ENCODE assay signal across 11 mouse cellular contexts in the genomic region with DNA sequence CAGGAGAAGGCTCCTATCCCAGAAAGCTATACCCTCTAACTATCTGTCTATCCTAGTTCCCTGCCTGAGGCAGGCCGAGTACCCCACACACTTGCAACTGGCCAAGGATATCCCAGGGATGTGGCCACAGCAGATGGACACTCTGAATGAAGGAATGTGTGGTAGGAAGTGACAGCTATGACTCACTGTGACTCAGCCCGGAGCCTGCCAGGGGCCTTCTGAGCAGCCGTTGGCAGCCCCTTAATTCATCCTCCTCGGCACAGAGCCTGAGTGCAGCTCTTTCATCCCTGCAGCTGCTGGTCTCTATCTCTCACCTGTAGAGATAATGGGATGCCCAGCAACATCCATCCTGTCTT.
DNase-seq lines count a peak whose midpoint lies in the region; ATAC-seq and TF ChIP-seq lines count a peak whose summit lies in the region.
"Had no signal": no experiment of that assay in that cellular context is flagged by ENCODE, and none has a peak within 500 bp of the region (broad histone marks: within the 10 kb centered on the region; RNA-seq: fewer than 3 reads in every experiment).

No protein-coding gene starts in this region.

- ATAC-seq in liver, postnatal 0 days = no peak

- no peaks in the 10 kb centered on the region for H3K27me3 ChIP-seq in liver, postnatal 0 days (ENCODE audit: insufficient read depth, low read length)
- H3K27me3 ChIP-seq: embryonic facial prominence, embryonic 15.5 days; limb, embryonic 13.5 days had no signal

- peak; percentile 80 for DNase-seq in right cerebral cortex, adult 18-20 months
- no peak for DNase-seq in right cerebral cortex, postnatal 4 days
- peak; percentile 31 to 39 for DNase-seq in cerebellum, postnatal 10 days
- DNase-seq in heart, postnatal 4 days = peak; percentile 57
- DNase-seq in liver, postnatal 0 days = no peak
- no peak for DNase-seq in yolk sac, embryonic 10.5 days (ENCODE audit: low spot score)
- DNase-seq in spleen, postnatal 36 days (ENCODE audit: low spot score in 2 of 2) = no peak
- DNase-seq in urinary bladder, adult 2 months (ENCODE audit: low spot score) = no peak

- 38% methylated on average over 4 of the region's 4 CpGs for WGBS in liver, postnatal 0 days (ENCODE audit: insufficient replicate concordance)

- TF ChIP-seq CTCF in liver, postnatal 0 days (IDR thresholded peaks at IDR 0.05; ENCODE audit: low read depth) = no peak

- no peak for TF ChIP-seq EP300 in liver, postnatal 0 days (IDR thresholded peaks at IDR 0.05; ENCODE audit: low read depth)

- H3K4me2 ChIP-seq in liver, postnatal 0 days (ENCODE audit: low read depth, low read length) = no peak overlapping the region
- H3K4me2 ChIP-seq: embryonic facial prominence, embryonic 15.5 days; hindbrain, embryonic 13.5 days; limb, embryonic 13.5 days had no signal

- peaks cover 3% of the 10 kb centered on the region; the same call in 1 of the 2 replicates for H3K4me1 ChIP-seq in liver, postnatal 0 days (ENCODE audit: insufficient read depth)

- H3K36me3 ChIP-seq in liver, postnatal 0 days (replicated peaks; ENCODE audit: insufficient read depth, low read length) = no peaks in the 10 kb centered on the region
- H3K36me3 ChIP-seq: embryonic facial prominence, embryonic 15.5 days; hindbrain, embryonic 13.5 days; limb, embryonic 13.5 days had no signal

- no peak overlapping the region for H3K4me3 ChIP-seq in liver, postnatal 0 days (ENCODE audit: low read depth, low read length)
- H3K4me3 ChIP-seq: embryonic facial prominence, embryonic 15.5 days; hindbrain, embryonic 13.5 days; limb, embryonic 13.5 days had no signal

- H3K27ac ChIP-seq in liver, postnatal 0 days (ENCODE audit: low read depth) = no peak overlapping the region
- H3K27ac ChIP-seq: embryonic facial prominence, embryonic 15.5 days; hindbrain, embryonic 13.5 days; limb, embryonic 13.5 days had no signal

- H3K9me3 ChIP-seq in liver, postnatal 0 days (ENCODE audit: low read length) = no peaks in the 10 kb centered on the region
- H3K9me3 ChIP-seq: embryonic facial prominence, embryonic 15.5 days; hindbrain, embryonic 13.5 days; limb, embryonic 13.5 days had no signal

- H3K9ac ChIP-seq in liver, postnatal 0 days (replicated peaks) = no peak overlapping the region
- H3K9ac ChIP-seq: embryonic facial prominence, embryonic 15.5 days; hindbrain, embryonic 13.5 days; limb, embryonic 13.5 days had no signal

Comparison
In these comparisons a context has a peak if more than half of its experiments do, and no peak if none do; other contexts are left out.
1. DNase-seq: peak in right cerebral cortex, adult 18-20 months (single experiment), cerebellum, postnatal 10 days (2 of 2) and heart, postnatal 4 days (single experiment); none in right cerebral cortex, postnatal 4 days (single experiment), liver, postnatal 0 days (single experiment), yolk sac, embryonic 10.5 days (single experiment), spleen, postnatal 36 days (0 of 2) and urinary bladder, adult 2 months (single experiment).